Mouse (Mus musculus) myocyte (in vitro differentiated cells): ENCODE results near the gene Tex22. TPM values are rescaled to one million over a fixed set of nuclear protein-coding genes. Genes with fewer than 3 reads are reported as not detected.

Source experiments
- H3K27me3 ChIP-seq: one replicate; pipeline ENCODE4 v1.6.1; 2011; ENCODE audit not compliant: control insufficient read depth, insufficient read depth, insufficient read length
- H3K36me3 ChIP-seq: one replicate; pipeline ENCODE4 v1.6.1; 2011; ENCODE audit not compliant: control insufficient read depth, insufficient read depth
- H3K4me2 ChIP-seq: one replicate; pipeline ENCODE4 v1.6.1; 2011; ENCODE audit warnings: low read depth, control low read depth
- H3K4me3 ChIP-seq: one replicate; pipeline ENCODE4 v1.5.1; 2011; ENCODE audit warnings: mild to moderate bottlenecking, control low read depth, moderate library complexity
- H3K79me2 ChIP-seq: one replicate; pipeline ENCODE4 v1.6.1; 2011; ENCODE audit not compliant: control insufficient read depth, insufficient read depth
- H3ac ChIP-seq: one replicate; pipeline ENCODE4 v1.6.1; 2011; ENCODE audit not compliant: control insufficient read depth, insufficient read length
- CEBPB ChIP-seq: IDR thresholded peaks from 2 replicates; pipeline ENCODE4 v1.6.1; 2011; ENCODE audit warnings: mild to moderate bottlenecking, moderate library complexity; ENCODE audit not compliant: poor library complexity, insufficient read depth, severe bottlenecking
- E2F4 ChIP-seq: IDR thresholded peaks from one replicate; pipeline ENCODE4 v1.6.1; 2011; ENCODE audit warnings: mild to moderate bottlenecking, control low read depth, moderate library complexity; ENCODE audit not compliant: insufficient read depth
- MAX ChIP-seq: IDR thresholded peaks from one replicate; pipeline ENCODE4 v1.6.1; 2011; ENCODE audit warnings: low read depth, mild to moderate bottlenecking, control low read depth
- MYOD1 ChIP-seq, 3 experiments: IDR thresholded peaks; one replicate each; pipeline ENCODE4 v1.6.1; 2011; ENCODE audit warnings: control low read depth in 2 of 3, low read depth in 2 of 3, mild to moderate bottlenecking in 2 of 3, moderate library complexity in 1 of 3; ENCODE audit not compliant: insufficient read length in 2 of 3, control insufficient read depth in 1 of 3
- MYOG ChIP-seq, 3 experiments: IDR thresholded peaks; one replicate each; pipeline ENCODE4 v1.6.1; 2011; ENCODE audit warnings: control low read depth in 2 of 3, low read depth in 2 of 3, mild to moderate bottlenecking in 2 of 3; ENCODE audit not compliant: insufficient read length in 2 of 3, control insufficient read depth in 1 of 3, insufficient read depth in 1 of 3
- POLR2A ChIP-seq: IDR thresholded peaks from one replicate; pipeline ENCODE4 v1.6.1; 2011; ENCODE audit warnings: low read depth, mild to moderate bottlenecking, control low read depth, moderate library complexity; ENCODE audit not compliant: insufficient read length
- POLR2AphosphoS2 ChIP-seq: IDR thresholded peaks from one replicate; pipeline ENCODE4 v1.6.1; 2011; ENCODE audit warnings: low read depth, control low read depth; ENCODE audit not compliant: insufficient read length
- REST ChIP-seq: IDR thresholded peaks from one replicate; pipeline ENCODE4 v1.6.1; 2011; ENCODE audit warnings: mild to moderate bottlenecking, control low read depth, moderate library complexity; ENCODE audit not compliant: insufficient read depth, insufficient read length
- SRF ChIP-seq: IDR thresholded peaks from one replicate; pipeline ENCODE4 v1.6.1; 2011; ENCODE audit warnings: low read depth; ENCODE audit not compliant: control insufficient read depth, insufficient read length
- TCF12 ChIP-seq: IDR thresholded peaks from one replicate; pipeline ENCODE4 v1.6.1; 2011; ENCODE audit warnings: mild to moderate bottlenecking, control low read depth; ENCODE audit not compliant: poor library complexity, insufficient read depth, severe bottlenecking
- TCF3 ChIP-seq: IDR thresholded peaks from one replicate; pipeline ENCODE4 v1.6.1; 2011; ENCODE audit warnings: low read depth, control low read depth; ENCODE audit not compliant: insufficient read length
- USF1 ChIP-seq: IDR thresholded peaks from one replicate; pipeline ENCODE4 v1.6.1; 2011; ENCODE audit warnings: low read depth, mild to moderate bottlenecking, control low read depth, moderate library complexity
- polyA plus RNA-seq: library from polyadenylated mRNA; unstranded; fragments of >200 nt; fragmentation: generic; extraction: Trizol; gene quantifications from one replicate; pipeline ENCODE4 v1.2.1, GENCODE M21; 2012; ENCODE audit warnings: missing spikeins

Gene Tex22
- polyA plus RNA-seq, 1 experiment = 0.11 TPM

- Histone ChIP-seq H3K27me3 (no peaks in the 10 kb centered on the region), H3K4me3 (no peak overlapping the region), H3K36me3 (peaks cover 21% of the 10 kb centered on the region), H3K79me2 (no peaks in the 10 kb centered on the region), H3K4me2 (no peak overlapping the region), H3ac (no peak overlapping the region)
- TF ChIP-seq POLR2AphosphoS2 (no peak), POLR2A (no peak), MAX (no peak), MYOG (IDR thresholded peaks at IDR 0.05; ENCODE audit: control insufficient read depth in 1 of 3, insufficient read depth in 1 of 3, insufficient read length in 2 of 3, low read depth in 2 of 3) (no peak), TCF12 (no peak), MYOD1 (IDR thresholded peaks at IDR 0.05; ENCODE audit: control insufficient read depth in 1 of 3, insufficient read length in 2 of 3, low read depth in 2 of 3) (no peak), CEBPB (no peak), REST (no peak), TCF3 (no peak), USF1 (no peak), SRF (no peak), E2F4 (no peak)
These were observed 45.5 kb downstream of the Tex22 start for GRCm38 (mm10) chr12:113119516-113120410.

DNA sequence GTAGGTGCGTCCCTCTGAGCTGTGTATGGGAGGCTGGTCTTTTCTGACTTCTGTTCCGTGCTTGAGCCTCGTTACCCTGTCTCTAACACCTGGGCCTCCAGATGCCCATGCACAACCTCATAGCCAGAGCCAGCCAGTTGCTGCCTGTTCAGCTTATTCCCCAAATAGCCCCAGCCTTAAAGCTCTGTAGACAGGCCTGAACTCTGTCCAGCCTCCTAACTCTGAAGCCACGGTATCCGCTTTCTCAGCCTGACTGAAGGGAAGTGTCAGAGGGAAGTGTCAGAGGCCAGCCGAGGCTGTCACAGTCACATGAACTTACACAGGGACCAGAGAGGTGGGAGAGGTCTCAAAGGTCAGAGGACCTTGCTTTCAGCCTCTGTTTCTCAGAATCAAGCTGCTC lies 50.4 kb downstream of the Tex22 start:
- H3K4me2 ChIP-seq = no peak overlapping the region
- peaks cover 20% of the 10 kb centered on the region for H3K36me3 ChIP-seq
- no peaks in the 10 kb centered on the region for H3K27me3 ChIP-seq
- no peaks in the 10 kb centered on the region for H3K79me2 ChIP-seq
- TF ChIP-seq USF1 (no peak), MAX (no peak), POLR2A (no peak), REST (no peak), TCF12 (no peak)
- H3K4me3 ChIP-seq = no peak overlapping the region
- H3ac ChIP-seq = no peak overlapping the region

DNA sequence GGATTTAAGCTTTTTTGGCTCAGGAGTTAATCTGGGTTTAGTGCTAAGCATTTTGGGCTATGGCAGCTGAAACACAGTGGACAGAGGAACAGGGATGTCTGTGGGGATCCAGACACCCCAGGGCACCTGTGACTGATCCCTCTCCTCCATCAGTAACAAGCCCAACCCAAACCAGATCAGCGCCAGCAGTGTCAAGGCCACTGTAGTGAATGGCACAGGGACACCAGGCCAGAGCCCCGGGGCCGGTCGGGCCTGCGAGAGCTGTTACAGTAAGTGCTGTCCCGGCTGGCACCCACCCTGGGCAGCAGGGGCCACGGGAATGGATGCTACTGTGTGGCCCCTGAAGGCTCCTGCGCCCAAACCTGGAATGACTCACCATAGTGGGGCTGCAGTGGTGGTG lies 56.4 kb downstream of the Tex22 start:
- no peak overlapping the region for H3K4me2 ChIP-seq
- no peaks in the 10 kb centered on the region for H3K27me3 ChIP-seq
- H3K36me3 ChIP-seq = peaks cover 14% of the 10 kb centered on the region
- no peak for TF ChIP-seq TCF12
- no peak for TF ChIP-seq MAX
- no peak for TF ChIP-seq POLR2AphosphoS2
- no peak for TF ChIP-seq TCF3
- TF ChIP-seq SRF = no peak
- TF ChIP-seq REST = no peak
- TF ChIP-seq POLR2A = no peak
- no peak for TF ChIP-seq CEBPB
- TF ChIP-seq MYOD1 (IDR thresholded peaks at IDR 0.05; ENCODE audit: control insufficient read depth in 1 of 3, insufficient read length in 2 of 3, low read depth in 2 of 3) = no peak
- no peak for TF ChIP-seq USF1
- H3K79me2 ChIP-seq = no peaks in the 10 kb centered on the region
- H3K4me3 ChIP-seq = no peak overlapping the region
- H3ac ChIP-seq = no peak overlapping the region

GRCm38 (mm10) chr12:113131601-113132000 lies 57.3 kb downstream of the Tex22 start:
- TF ChIP-seq MYOD1 (IDR thresholded peaks at IDR 0.05; ENCODE audit: control insufficient read depth in 1 of 3, insufficient read length in 2 of 3, low read depth in 2 of 3) (no peak), REST (no peak), POLR2AphosphoS2 (peak; percentile 21), TCF3 (no peak), POLR2A (peak; percentile 7)
- Histone ChIP-seq H3K36me3 (peaks cover 19% of the 10 kb centered on the region), H3K27me3 (no peaks in the 10 kb centered on the region)

GRCm38 (mm10) chr12:113132567-113132966 lies 58.3 kb downstream of the Tex22 start:
- Histone ChIP-seq H3K4me2 (no peak overlapping the region), H3ac (no peak overlapping the region), H3K27me3 (no peaks in the 10 kb centered on the region), H3K36me3 (peaks cover 19% of the 10 kb centered on the region), H3K79me2 (no peaks in the 10 kb centered on the region), H3K4me3 (no peak overlapping the region)
- no peak for TF ChIP-seq TCF12
- TF ChIP-seq MYOG (IDR thresholded peaks at IDR 0.05; ENCODE audit: control insufficient read depth in 1 of 3, insufficient read depth in 1 of 3, insufficient read length in 2 of 3, low read depth in 2 of 3) = peak in 1 of 3 experiments; percentile 5
- no peak for TF ChIP-seq CEBPB
- TF ChIP-seq USF1 = no peak
- TF ChIP-seq TCF3 = no peak
- TF ChIP-seq POLR2AphosphoS2 = no peak
- no peak for TF ChIP-seq MAX

More at GRCm38 (mm10) chr12:113131601-113132000, 57.3 kb downstream of the Tex22 start:
- Histone ChIP-seq H3K4me2 (no peak overlapping the region), H3ac (no peak overlapping the region), H3K4me3 (no peak overlapping the region), H3K79me2 (no peaks in the 10 kb centered on the region)
